25 mouse cellular contexts compared by ENCODE assay signal in genomic region chr3:137108197-137108596, GRCm38 (mm10).
"Had no signal": no experiment of that assay in that cellular context is flagged by ENCODE, and none has a peak within 500 bp of the region (broad histone marks: within the 10 kb centered on the region; RNA-seq: fewer than 3 reads in every experiment).

No protein-coding gene starts in this region.

- H3K4me3 ChIP-seq: heart, embryonic 10.5 days; heart, embryonic 12.5 days; hindbrain, embryonic 10.5 days; hindbrain, embryonic 12.5 days; intestine, embryonic 15.5 days; left cerebral cortex, adult 2 months; limb, embryonic 13.5 days; limb, embryonic 15.5 days; liver, embryonic 12.5 days had no signal

- H3K4me1 ChIP-seq: heart, embryonic 10.5 days; heart, embryonic 12.5 days; hindbrain, embryonic 10.5 days; hindbrain, embryonic 12.5 days; intestine, embryonic 15.5 days; limb, embryonic 13.5 days; limb, embryonic 15.5 days; liver, embryonic 12.5 days had no signal

- ATAC-seq: hindbrain, embryonic 16.5 days; inflammation-experienced regulatory T-cells, adult 6 months; intestine, embryonic 15.5 days; intestine, postnatal 0 days; liver, embryonic 12.5 days had no signal

- H3K27me3 ChIP-seq: heart, embryonic 12.5 days; hindbrain, embryonic 12.5 days; intestine, embryonic 15.5 days; limb, embryonic 13.5 days; limb, embryonic 15.5 days; liver, embryonic 12.5 days had no signal

- H3K36me3 ChIP-seq: heart, embryonic 10.5 days; heart, embryonic 12.5 days; hindbrain, embryonic 10.5 days; hindbrain, embryonic 12.5 days; intestine, embryonic 15.5 days; limb, embryonic 13.5 days; limb, embryonic 15.5 days; liver, embryonic 12.5 days had no signal

- H3K9me3 ChIP-seq: heart, embryonic 10.5 days; heart, embryonic 12.5 days; hindbrain, embryonic 10.5 days; hindbrain, embryonic 12.5 days; intestine, embryonic 15.5 days; limb, embryonic 13.5 days; limb, embryonic 15.5 days; liver, embryonic 12.5 days had no signal

- H3K27ac ChIP-seq: heart, embryonic 10.5 days; hindbrain, embryonic 10.5 days; hindbrain, embryonic 12.5 days; hindbrain, embryonic 14.5 days; intestine, embryonic 15.5 days; left cerebral cortex, adult 2 months; limb, embryonic 13.5 days; limb, embryonic 15.5 days; liver, embryonic 12.5 days; liver, embryonic 14.5 days had no signal

- H3K4me2 ChIP-seq: heart, embryonic 12.5 days; hindbrain, embryonic 12.5 days; hindbrain, embryonic 14.5 days; intestine, embryonic 15.5 days; limb, embryonic 13.5 days; limb, embryonic 15.5 days; liver, embryonic 12.5 days had no signal

- DNase-seq: gastrocnemius, postnatal 14 days; gastrocnemius, postnatal 36 days; heart, adult 18-20 months; heart, postnatal 10 days; heart, postnatal 4 days; kidney, adult 18-20 months; kidney, adult 8-10 months; kidney, postnatal 10 days; kidney, postnatal 25 days; kidney, postnatal 4 days; left cerebral cortex, postnatal 4 days had no signal

- H3K9ac ChIP-seq: heart, embryonic 12.5 days; hindbrain, embryonic 12.5 days; hindbrain, embryonic 14.5 days; intestine, embryonic 15.5 days; limb, embryonic 13.5 days; limb, embryonic 15.5 days; liver, embryonic 12.5 days; liver, embryonic 14.5 days had no signal
